In genomic region chr8:70630532-70631381, GRCm38 (mm10) we compare ENCODE assay signal across 7 mouse cellular contexts. TPM values are rescaled to one million over a fixed set of nuclear protein-coding genes. Genes with fewer than 3 reads are reported as not detected.
DNase-seq lines count a peak whose midpoint lies in the region; ATAC-seq and TF ChIP-seq lines count a peak whose summit lies in the region.

No protein-coding gene starts in this region.

- H3K4me1 ChIP-seq in brown adipose tissue, adult 24 weeks (ENCODE audit: control insufficient read depth, insufficient read depth, insufficient read length, low read length): peaks cover 24% of the 10 kb centered on the region
- H3K4me1 ChIP-seq in lung, postnatal 0 days (ENCODE audit: insufficient read depth, low read depth, low read length): peaks cover 11% of the 10 kb centered on the region; the same call in 1 of the 2 replicates
- H3K4me1 ChIP-seq in small intestine, adult 2 months (ENCODE audit: control insufficient read depth, insufficient read depth, insufficient read length, low read length): peaks cover 30% of the 10 kb centered on the region

- no peak overlapping the region for H3K9ac ChIP-seq in lung, postnatal 0 days (replicated peaks; ENCODE audit: low read depth)

- TF ChIP-seq POLR2A in small intestine, adult 2 months (IDR thresholded peaks at IDR 0.05; ENCODE audit: low read depth, low read length): no peak

- peak overlapping the region; percentile 84 for H3K27ac ChIP-seq in brown adipose tissue, adult 24 weeks (replicated peaks; ENCODE audit: low read depth, low read length)
- no peak overlapping the region for H3K27ac ChIP-seq in lung, postnatal 0 days (ENCODE audit: low read length)
- peak overlapping the region; percentile 74 for H3K27ac ChIP-seq in small intestine, adult 2 months (ENCODE audit: insufficient read depth, low read depth, low read length)

- peak; percentile 85 for DNase-seq in Muller cell, postnatal 12 days (ENCODE audit: inconsistent ontology term)
- peak; percentile 60 to 70 for DNase-seq in heart, adult 9 months (ENCODE audit: low spot score in 2 of 2)
- peak; percentile 88 for DNase-seq in kidney, adult 9 months
- DNase-seq in lung, postnatal 0 days (ENCODE audit: low spot score): peak; percentile 84
- no peak for DNase-seq in frontal cortex, postnatal 25 days (ENCODE audit: low spot score in 2 of 2)

- 14% methylated on average over 22 of the region's 22 CpGs for WGBS in lung, postnatal 0 days
- 7% methylated on average over 22 of the region's 22 CpGs for WGBS in small intestine, adult 2 months

- no peaks in the 10 kb centered on the region for H3K27me3 ChIP-seq in lung, postnatal 0 days (replicated peaks; ENCODE audit: insufficient read depth, low read length)
- H3K27me3 ChIP-seq in small intestine, adult 2 months (ENCODE audit: control insufficient read depth, insufficient read depth, low read length): no peaks in the 10 kb centered on the region

- peak overlapping the region; percentile 60; the same call in 1 of the 2 replicates for H3K4me2 ChIP-seq in lung, postnatal 0 days (replicated peaks; ENCODE audit: low read depth, low read length)

- H3K36me3 ChIP-seq in lung, postnatal 0 days (ENCODE audit: insufficient read depth, low read length): no peaks in the 10 kb centered on the region
- H3K36me3 ChIP-seq in small intestine, adult 2 months (ENCODE audit: control insufficient read depth, insufficient read depth, low read length): no peaks in the 10 kb centered on the region

- no peak for TF ChIP-seq CTCF in lung, postnatal 0 days (IDR thresholded peaks at IDR 0.05)
- no peak for TF ChIP-seq CTCF in small intestine, adult 2 months (IDR thresholded peaks at IDR 0.05; ENCODE audit: extremely low read depth, insufficient read length, insufficient replicate concordance, low read depth, low read length)

- ATAC-seq in lung, postnatal 0 days: peak; percentile 59

- H3K9me3 ChIP-seq in lung, postnatal 0 days (ENCODE audit: low read length): no peaks in the 10 kb centered on the region

- no peak for TF ChIP-seq EP300 in lung, postnatal 0 days (IDR thresholded peaks at IDR 0.05)

- peak overlapping the region; percentile 65 for H3K4me3 ChIP-seq in brown adipose tissue, adult 24 weeks (ENCODE audit: insufficient read depth, low read depth, low read length)
- no peak overlapping the region for H3K4me3 ChIP-seq in lung, postnatal 0 days (ENCODE audit: low read depth, low read length)
- H3K4me3 ChIP-seq in small intestine, adult 2 months (ENCODE audit: low read depth, low read length): peak overlapping the region; percentile 60

RNA-seq across cellular contexts. Expression of gene Gdf15, which starts 1.5 kb away (rescaled TPM):
- 1.7 TPM in 2 replicates for polyA plus RNA-seq in brown adipose tissue, adult 24 weeks (2012; ENCODE audit: insufficient read depth, insufficient read length, missing spikeins)
- polyA plus RNA-seq in lung, postnatal 0 days (2015; fragmentation: Nextera tagmentation; extraction: Ambion mirVana): 1.3 and 2.3 TPM in 2 replicates
- 4.1 and 6.7 TPM in 2 replicates for polyA plus RNA-seq in small intestine, adult 2 months (2012; rRNA removed)

RNA-seq across cellular contexts. Expression of gene Lrrc25, which starts 14.8 kb away (rescaled TPM):
- polyA plus RNA-seq in brown adipose tissue, adult 24 weeks (2012; ENCODE audit: insufficient read depth, insufficient read length, missing spikeins): 2.0 TPM in 2 replicates
- 4.2 TPM in 2 replicates for polyA plus RNA-seq in lung, postnatal 0 days (2015; fragmentation: Nextera tagmentation; extraction: Ambion mirVana)
- polyA plus RNA-seq in small intestine, adult 2 months (2012; rRNA removed): 6.7 and 7.1 TPM in 2 replicates

RNA-seq across cellular contexts. Expression of gene Ssbp4, which starts 22.1 kb away (rescaled TPM):
- polyA plus RNA-seq in brown adipose tissue, adult 24 weeks (2012; ENCODE audit: insufficient read depth, insufficient read length, missing spikeins): 29.6 and 45.0 TPM in 2 replicates
- 117 and 125 TPM in 2 replicates for polyA plus RNA-seq in lung, postnatal 0 days (2015; fragmentation: Nextera tagmentation; extraction: Ambion mirVana)
- polyA plus RNA-seq in small intestine, adult 2 months (2012; rRNA removed): 81.7 and 138 TPM in 2 replicates

RNA-seq across cellular contexts. Expression of gene Pgpep1, which starts 29.4 kb away (rescaled TPM):
- 31.0 and 37.7 TPM in 2 replicates for polyA plus RNA-seq in brown adipose tissue, adult 24 weeks (2012; ENCODE audit: insufficient read depth, insufficient read length, missing spikeins)
- polyA plus RNA-seq in lung, postnatal 0 days (2015; fragmentation: Nextera tagmentation; extraction: Ambion mirVana): 32.9 and 34.4 TPM in 2 replicates
- 49.5 and 129 TPM in 2 replicates for polyA plus RNA-seq in small intestine, adult 2 months (2012; rRNA removed)

RNA-seq across cellular contexts. Expression of gene Isyna1, which starts 36.6 kb away (rescaled TPM):
- polyA plus RNA-seq in brown adipose tissue, adult 24 weeks (2012; ENCODE audit: insufficient read depth, insufficient read length, missing spikeins): 7.7 and 17.4 TPM in 2 replicates
- polyA plus RNA-seq in lung, postnatal 0 days (2015; fragmentation: Nextera tagmentation; extraction: Ambion mirVana): 49.1 and 57.8 TPM in 2 replicates
- polyA plus RNA-seq in small intestine, adult 2 months (2012; rRNA removed): 61.8 and 92.4 TPM in 2 replicates

Comparison
In these comparisons a context has a peak if more than half of its experiments do, and no peak if none do; other contexts are left out.
1. DNase-seq: peak in Muller cell, postnatal 12 days (single experiment), heart, adult 9 months (2 of 2), kidney, adult 9 months (single experiment) and lung, postnatal 0 days (single experiment); none in frontal cortex, postnatal 25 days (0 of 2).